Mouse (Mus musculus) stomach, postnatal 0 days (tissue): ENCODE data around the gene Card11.

Experiments used
- CTCF ChIP-seq: IDR thresholded peaks from 2 replicates; pipeline ENCODE4 v1.5.1; 2016; ENCODE audit warnings: antibody characterized with exemption, low read depth, mild to moderate bottlenecking, moderate library complexity
- EP300 ChIP-seq: optimal IDR thresholded peaks from 2 replicates; pipeline ENCODE3; 2016; ENCODE audit warnings: antibody characterized with exemption

GRCm38 (mm10) chr5:141035346-141035745, 35.0 kb upstream of the Card11 start:
- TF ChIP-seq CTCF (no peak), EP300 (no peak)
